Mouse (Mus musculus): ENCODE results near the gene Asb10. TPM values are rescaled to one million over a fixed set of nuclear protein-coding genes. Genes with fewer than 3 reads are reported as not detected.

Gene Asb10
- total RNA-seq (2023) = not detected in 2 replicates

GRCm38 (mm10) chr5:24540387-24541143 is at the start of gene Asb10:
TSS of gene Asb10 (minus strand) at chr5:24540978.

GRCm38 (mm10) chr5:24586547-24587199 is 45.9 kb upstream of the Asb10 start, which contains the start of gene Chpf2:
TSS of gene Chpf2 (plus strand) at chr5:24586741.

GRCm38 (mm10) chr5:24577183-24577929 is 36.6 kb upstream of the Asb10 start, which contains the start of gene Abcf2:
TSS of gene Abcf2 (minus strand) at chr5:24577467.

GRCm38 (mm10) chr5:24556709-24557108 is 15.9 kb upstream of the Asb10 start, which contains the start of gene 4931409K22Rik:
TSS of gene 4931409K22Rik (minus strand) at chr5:24556809.

GRCm38 (mm10) chr5:24526889-24527230 is 13.9 kb downstream of the Asb10 start, which contains the start of gene Gbx1:
TSS of gene Gbx1 (minus strand) at chr5:24527202.

Other genes starting within 250 kb of the Asb10 start
- gene Kcnh2, start 189.4 kb downstream of the Asb10 start, total RNA-seq (2023) = 0.47 TPM in 1 of 2 replicates, not detected in the other
- gene Nos3, start 176.2 kb downstream of the Asb10 start, total RNA-seq (2023) = not detected in 2 replicates
- gene Atg9b, start 148.8 kb downstream of the Asb10 start, total RNA-seq (2023) = 0.88 and 1.4 TPM in 2 replicates
- 7.5 and 10.0 TPM in 2 replicates for gene Abcb8, start 147.3 kb downstream of the Asb10 start, total RNA-seq (2023)
- not detected in 2 replicates for gene Asic3, start 127.6 kb downstream of the Asb10 start, total RNA-seq (2023)
- 25.8 and 33.8 TPM in 2 replicates for gene Cdk5, start 117.4 kb downstream of the Asb10 start, total RNA-seq (2023)
- 45.7 and 72.9 TPM in 2 replicates for gene Slc4a2, start 117.1 kb downstream of the Asb10 start, total RNA-seq (2023)
- 24.9 and 28.9 TPM in 2 replicates for gene Fastk, start 95.7 kb downstream of the Asb10 start, total RNA-seq (2023)
- gene Tmub1, start 93.1 kb downstream of the Asb10 start, total RNA-seq (2023) = 10.6 and 10.8 TPM in 2 replicates
- gene Agap3, start 88.8 kb downstream of the Asb10 start, total RNA-seq (2023) = 19.1 and 29.0 TPM in 2 replicates
- gene Gbx1, start 13.8 kb downstream of the Asb10 start, total RNA-seq (2023) = not detected in 2 replicates
- not detected in 2 replicates for gene 4931409K22Rik, start 15.8 kb upstream of the Asb10 start, total RNA-seq (2023)
- 19.1 and 28.7 TPM in 2 replicates for gene Abcf2, start 36.5 kb upstream of the Asb10 start, total RNA-seq (2023)
- 17.2 and 24.3 TPM in 2 replicates for gene Chpf2, start 45.8 kb upstream of the Asb10 start, total RNA-seq (2023)
- gene Smarcd3, start 83.4 kb upstream of the Asb10 start, total RNA-seq (2023) = 0.16 and 0.28 TPM in 2 replicates
- 65.3 and 87.6 TPM in 2 replicates for gene Nub1, start 144.6 kb upstream of the Asb10 start, total RNA-seq (2023)
- not detected in 2 replicates for gene Wdr86, start 189.7 kb upstream of the Asb10 start, total RNA-seq (2023)
- gene Crygn, start 217.0 kb upstream of the Asb10 start, total RNA-seq (2023) = not detected in 2 replicates

Data from neutrophil, adult 65 days (primary cell).